16 mouse cellular contexts compared by ENCODE assay signal in genomic region chr13:37728551-37728950, GRCm38 (mm10). TPM values are rescaled to one million over a fixed set of nuclear protein-coding genes. Genes with fewer than 3 reads are reported as not detected.
DNase-seq lines count a peak whose midpoint lies in the region; ATAC-seq and TF ChIP-seq lines count a peak whose summit lies in the region.
"Had no signal": no experiment of that assay in that cellular context is flagged by ENCODE, and none has a peak within 500 bp of the region (broad histone marks: within the 10 kb centered on the region; RNA-seq: fewer than 3 reads in every experiment).

No protein-coding gene starts in this region.

- TF ChIP-seq CTCF in intestine, postnatal 0 days (IDR thresholded peaks at IDR 0.05; ENCODE audit: low read depth) = no peak
- no peak for TF ChIP-seq CTCF in brain, embryonic 14.5 days (IDR thresholded peaks at IDR 0.05; ENCODE audit: borderline replicate concordance, extremely low read depth, insufficient read depth, insufficient read length)

- H3K27ac ChIP-seq in intestine, postnatal 0 days (ENCODE audit: low read depth, low read length) = no peak overlapping the region
- H3K27ac ChIP-seq in intestine, embryonic 16.5 days (ENCODE audit: low read length) = no peak overlapping the region
- H3K27ac ChIP-seq: embryonic facial prominence, embryonic 12.5 days; kidney, postnatal 0 days; limb, embryonic 15.5 days; lung, embryonic 15.5 days had no signal

- intact Hi-C loops in heart, postnatal 14 days (cut with DNase I) = no loop called here

- WGBS in intestine, postnatal 0 days = 64% methylated on average over 7 of the region's 7 CpGs
- 66% methylated on average over 7 of the region's 7 CpGs for WGBS in intestine, embryonic 16.5 days

- peak overlapping the region; percentile 18 for H3K4me2 ChIP-seq in intestine, postnatal 0 days (replicated peaks; ENCODE audit: low read depth)
- no peak overlapping the region; the same call in 1 of the 2 replicates for H3K4me2 ChIP-seq in intestine, embryonic 16.5 days (ENCODE audit: low read depth, low read length)
- H3K4me2 ChIP-seq: embryonic facial prominence, embryonic 12.5 days; limb, embryonic 15.5 days; lung, embryonic 15.5 days had no signal

- no peaks in the 10 kb centered on the region for H3K36me3 ChIP-seq in intestine, postnatal 0 days (ENCODE audit: control insufficient read depth, insufficient read depth)
- H3K36me3 ChIP-seq in intestine, embryonic 16.5 days (ENCODE audit: control insufficient read depth, insufficient read depth, low read length) = no peaks in the 10 kb centered on the region
- H3K36me3 ChIP-seq: embryonic facial prominence, embryonic 12.5 days; limb, embryonic 15.5 days; lung, embryonic 15.5 days had no signal

- no peaks in the 10 kb centered on the region for H3K27me3 ChIP-seq in intestine, postnatal 0 days (replicated peaks; ENCODE audit: control insufficient read depth, insufficient read depth, low read length)
- no peaks in the 10 kb centered on the region for H3K27me3 ChIP-seq in intestine, embryonic 16.5 days (replicated peaks; ENCODE audit: control insufficient read depth, insufficient read depth, low read length)
- H3K27me3 ChIP-seq: embryonic facial prominence, embryonic 12.5 days; limb, embryonic 15.5 days; lung, embryonic 15.5 days had no signal

- TF ChIP-seq POLR2A in brain, embryonic 14.5 days (IDR thresholded peaks at IDR 0.05; ENCODE audit: borderline replicate concordance, extremely low read depth, insufficient read depth, insufficient read length, poor library complexity, severe bottlenecking) = no peak

- H3K9ac ChIP-seq in intestine, postnatal 0 days (ENCODE audit: low read depth, low read length) = no peak overlapping the region
- no peak overlapping the region for H3K9ac ChIP-seq in intestine, embryonic 16.5 days (ENCODE audit: low read depth, low read length)
- H3K9ac ChIP-seq: embryonic facial prominence, embryonic 12.5 days; limb, embryonic 15.5 days; lung, embryonic 15.5 days had no signal

- no peaks in the 10 kb centered on the region for H3K4me1 ChIP-seq in intestine, postnatal 0 days (replicated peaks; ENCODE audit: control insufficient read depth, insufficient read depth, low read length)
- no peaks in the 10 kb centered on the region for H3K4me1 ChIP-seq in intestine, embryonic 16.5 days (ENCODE audit: control insufficient read depth, insufficient read depth, low read length)
- H3K4me1 ChIP-seq: embryonic facial prominence, embryonic 12.5 days; limb, embryonic 15.5 days had no signal

- H3K4me3 ChIP-seq in intestine, postnatal 0 days (ENCODE audit: low read depth, low read length) = no peak overlapping the region
- H3K4me3 ChIP-seq in intestine, embryonic 16.5 days (ENCODE audit: low read length) = no peak overlapping the region
- H3K4me3 ChIP-seq: embryonic facial prominence, embryonic 12.5 days; limb, embryonic 15.5 days; lung, embryonic 15.5 days; megakaryocyte, embryonic 14.5 days had no signal

- no peaks in the 10 kb centered on the region for H3K9me3 ChIP-seq in intestine, postnatal 0 days (ENCODE audit: control insufficient read depth)
- no peaks in the 10 kb centered on the region for H3K9me3 ChIP-seq in intestine, embryonic 16.5 days (ENCODE audit: control insufficient read depth, low read length)
- H3K9me3 ChIP-seq: embryonic facial prominence, embryonic 12.5 days; limb, embryonic 15.5 days; lung, embryonic 15.5 days had no signal

- no peak for ATAC-seq in intestine, postnatal 0 days
- ATAC-seq in intestine, embryonic 16.5 days = no peak

- DNase-seq in brain, embryonic 14.5 days (ENCODE audit: low read depth) = peak; percentile 2
- peak; percentile 5 for DNase-seq in cerebellum, adult 8-10 months
- DNase-seq in heart, postnatal 14 days = peak; percentile 27 to 53
- no peak for DNase-seq in thymus, postnatal 0 days (ENCODE audit: low spot score)
- no peak for DNase-seq in B cell, adult 2 months
- no peak for DNase-seq in layer of hippocampus, adult 11-12 months (ENCODE audit: low spot score)
- DNase-seq: adrenal gland, postnatal 36 days; gastrocnemius, postnatal 36 days; spleen, adult 18-20 months had no signal

RNA-seq across cellular contexts. Expression of gene Rreb1, which starts 49.6 kb away (rescaled TPM):
- 9.6 and 10.6 TPM in 2 replicates for polyA plus RNA-seq in intestine, postnatal 0 days (2015; fragmentation: Nextera tagmentation; extraction: Ambion mirVana)
- polyA plus RNA-seq in intestine, embryonic 16.5 days (2015; fragmentation: Nextera tagmentation; extraction: Ambion mirVana) = 13.7 and 14.8 TPM in 2 replicates
- 5.2 and 8.0 TPM in 2 replicates for polyA plus RNA-seq in brain, embryonic 14.5 days (2012; rRNA removed)
- 10 to 100 TPM; 50.4 to 54.5 TPM for total RNA-seq in heart, postnatal 14 days (2021)
- polyA plus RNA-seq in thymus, postnatal 0 days (2015; fragmentation: Nextera tagmentation; extraction: Ambion mirVana) = 8.5 and 9.6 TPM in 2 replicates

Comparison
In these comparisons a context has a peak if more than half of its experiments do, and no peak if none do; other contexts are left out.
1. DNase-seq: peak in brain, embryonic 14.5 days (single experiment), cerebellum, adult 8-10 months (single experiment) and heart, postnatal 14 days (2 of 2); none in thymus, postnatal 0 days (single experiment), B cell, adult 2 months (0 of 2) and layer of hippocampus, adult 11-12 months (single experiment).